Mouse (Mus musculus) stomach, postnatal 0 days (tissue): ENCODE measurements around the gene Pde4b.

Experiments
- CTCF ChIP-seq: IDR thresholded peaks from 2 replicates; pipeline ENCODE4 v1.5.1; 2016; ENCODE audit warnings: antibody characterized with exemption, low read depth, mild to moderate bottlenecking, moderate library complexity
- EP300 ChIP-seq: optimal IDR thresholded peaks from 2 replicates; pipeline ENCODE3; 2016; ENCODE audit warnings: antibody characterized with exemption

- no peak for TF ChIP-seq EP300
- peak; percentile 45 for TF ChIP-seq CTCF
Observed at GRCm38 (mm10) chr4:102507753-102508152, 420.4 kb downstream of the Pde4b start.
